Mouse (Mus musculus): ENCODE measurements at regions not wholly inside any gene's neighbourhood (a gene's known extent, or its start where the extent isn't known, plus 50 kb on each side); places are given as distances from the start of the nearest gene placed in this dataset.

DNA sequence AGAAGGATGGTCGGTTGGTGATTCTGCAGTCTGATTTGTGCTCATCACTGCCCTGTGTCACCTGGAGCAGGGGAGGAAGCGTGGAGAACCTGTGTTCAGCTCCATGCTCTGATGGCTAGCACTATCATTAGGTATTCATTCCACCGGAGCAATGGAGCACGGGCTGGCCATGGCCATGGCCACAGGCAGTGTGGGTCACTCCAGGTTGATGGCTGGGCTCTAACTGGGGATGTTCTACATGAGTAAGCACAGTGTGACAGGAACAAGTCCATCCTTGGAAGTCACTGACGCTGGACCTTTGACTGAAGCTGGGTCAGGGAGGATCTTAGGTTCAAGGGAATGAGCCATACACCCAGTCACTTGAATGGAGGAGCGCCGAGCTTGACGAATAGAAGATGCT is 154.7 kb downstream of the Zfp281 start:
- TF ChIP-seq TAL1 (IDR thresholded peaks at IDR 0.05; ENCODE audit: low read length) (no peak), MAZ (IDR thresholded peaks at IDR 0.05; ENCODE audit: low read depth, low read length) (no peak), ETS1 (IDR thresholded peaks at IDR 0.05; ENCODE audit: low read depth, low read length) (no peak), CTCF (IDR thresholded peaks at IDR 0.05 in 2 of 3, conservative IDR thresholded peaks at IDR 0.05 in 1 of 3; ENCODE audit: control insufficient read depth in 1 of 3, insufficient read depth in 1 of 3, low read depth in 2 of 3, low read length in 3 of 3, poor library complexity in 1 of 3, severe bottlenecking in 1 of 3) (no peak), POLR2A (IDR thresholded peaks at IDR 0.05; ENCODE audit: control insufficient read depth in 1 of 2, insufficient read depth in 1 of 2, low read depth in 1 of 2, low read length in 2 of 2, poor library complexity in 1 of 2) (no peak), MAX (IDR thresholded peaks at IDR 0.05; ENCODE audit: low read length) (no peak), CHD2 (IDR thresholded peaks at IDR 0.05; ENCODE audit: low read length) (no peak), USF2 (IDR thresholded peaks at IDR 0.05; ENCODE audit: borderline replicate concordance in 1 of 2, insufficient read depth in 1 of 2, low read depth in 1 of 2, low read length in 2 of 2) (no peak), NELFE (IDR thresholded peaks at IDR 0.05; ENCODE audit: low read depth, low read length) (no peak), UBTF (IDR thresholded peaks at IDR 0.05; ENCODE audit: borderline replicate concordance, insufficient read depth, low read depth, low read length) (no peak), ZC3H11A (IDR thresholded peaks at IDR 0.05; ENCODE audit: low read depth, low read length) (no peak), EP300 (IDR thresholded peaks at IDR 0.05; ENCODE audit: low read depth in 1 of 2, low read length in 2 of 2) (no peak)
